16 mouse cellular contexts compared by ENCODE assay signal in the genomic region with DNA sequence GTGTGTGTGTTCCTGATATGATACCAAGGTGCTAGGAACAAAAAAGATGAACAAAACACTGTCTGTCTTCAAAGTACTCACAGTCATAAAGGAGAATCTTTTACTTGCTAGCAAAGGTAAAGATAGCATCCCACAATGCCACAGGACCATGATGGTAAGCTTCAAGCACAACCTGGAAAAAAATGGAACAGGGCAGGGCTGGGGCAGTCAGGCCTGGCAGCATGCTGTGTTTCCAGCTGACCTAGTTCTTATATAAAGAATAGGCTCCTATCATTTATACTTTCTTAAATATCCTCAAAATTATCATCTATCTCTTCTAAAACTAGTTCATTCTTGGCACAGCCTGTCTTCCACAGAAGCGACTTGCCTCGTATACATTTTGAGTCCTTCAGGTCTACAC.
"Had no signal": no experiment of that assay in that cellular context is flagged by ENCODE, and none has a peak within 500 bp of the region (broad histone marks: within the 10 kb centered on the region; RNA-seq: fewer than 3 reads in every experiment).

No protein-coding gene starts in this region.

- DNase-seq: gastrocnemius, postnatal 14 days; heart, adult 2 months; heart, postnatal 14 days; heart, postnatal 36 days; kidney, adult 11 months; kidney, adult 2 months; kidney, adult 9 months; kidney, postnatal 14 days; kidney, postnatal 36 days; layer of hippocampus, adult 9-11 months; layer of hippocampus, postnatal 36 days; left cerebral cortex, postnatal 4 days; lung, adult 18-20 months had no signal

- ATAC-seq: hindbrain, postnatal 0 days; intestine, embryonic 16.5 days; liver, embryonic 12.5 days had no signal
